Mouse (Mus musculus) kidney, adult 18-20 months (tissue): ENCODE measurements at regions not wholly inside any gene's neighbourhood (a gene's known extent, or its start where the extent isn't known, plus 50 kb on each side); places are given as distances from the start of the nearest gene placed in this dataset.

ENCODE experiments used
- DNase-seq: peaks from one replicate; pipeline ENCODE4 v3.0.0; 2021

DNA sequence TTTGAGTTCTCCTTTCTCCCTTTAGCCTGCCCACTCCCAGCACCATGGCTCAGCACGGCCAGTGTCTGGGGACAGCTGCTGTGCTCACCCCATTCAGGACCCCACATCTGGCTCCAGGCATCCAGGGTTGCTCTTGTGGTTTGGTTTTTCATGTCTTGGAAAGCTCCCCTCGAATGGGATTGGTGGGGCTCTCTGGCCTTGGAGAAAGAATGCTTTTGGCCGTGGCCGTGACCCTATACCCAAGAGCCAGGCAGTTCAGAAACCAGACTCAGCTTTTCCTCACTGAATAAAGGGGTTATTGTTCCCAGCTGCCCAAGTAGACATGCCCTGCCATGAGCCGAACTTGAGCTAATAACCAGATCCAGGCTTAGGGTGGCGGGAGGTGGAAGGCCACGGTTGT is 691.8 kb upstream of the 3110018I06Rik start:
- no peak for DNase-seq

DNA sequence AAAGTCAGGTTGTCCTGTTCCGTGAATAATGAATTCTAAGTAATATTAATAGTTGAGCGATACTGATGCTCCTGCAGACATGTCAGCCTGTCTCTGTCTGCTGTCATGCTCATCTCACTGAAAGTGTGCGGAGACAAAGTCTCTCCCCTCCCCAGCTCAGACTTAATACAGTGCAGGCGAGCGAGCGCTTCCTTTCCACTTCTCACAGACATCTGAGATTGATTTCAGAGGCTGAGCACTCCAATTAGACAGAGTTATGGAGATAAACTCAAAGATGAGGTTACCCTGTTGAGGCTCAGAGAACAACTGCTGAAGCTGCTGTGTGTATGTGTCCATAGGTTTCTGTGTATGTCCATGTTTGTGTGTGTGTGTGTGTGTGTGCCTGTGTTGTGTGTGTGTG is 668.7 kb upstream of the 3110018I06Rik start:
- no peak for DNase-seq

- DNase-seq, result no peak
Measured at GRCm38 (mm10) chr12:106822311-106822710, 666.1 kb upstream of the 3110018I06Rik start.

DNA sequence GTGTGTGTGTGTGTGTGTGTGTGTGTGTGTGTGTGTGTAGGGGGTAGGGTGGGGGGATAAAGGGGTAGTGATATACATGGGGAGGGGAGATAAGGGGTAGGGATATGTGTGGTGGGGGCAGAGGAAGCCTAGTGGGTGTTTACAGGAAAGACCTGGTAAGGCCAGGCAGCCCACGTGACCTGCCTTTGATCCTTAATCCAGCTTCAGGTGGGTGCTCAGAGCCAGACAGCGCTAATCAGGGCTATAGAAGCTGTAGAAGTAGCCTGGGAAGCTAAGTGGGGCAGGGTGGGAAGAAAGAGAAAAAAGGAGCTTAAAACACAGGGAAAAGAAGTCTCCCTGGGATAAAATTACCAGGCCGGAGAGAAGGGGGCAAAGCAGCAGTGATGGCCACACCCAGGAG is 659.9 kb upstream of the 3110018I06Rik start:
- no peak for DNase-seq

- no peak for DNase-seq
Measured at GRCm38 (mm10) chr12:106829323-106829722, 659.1 kb upstream of the 3110018I06Rik start.

GRCm38 (mm10) chr12:106835241-106835640 is 653.2 kb upstream of the 3110018I06Rik start:
- no peak for DNase-seq

GRCm38 (mm10) chr12:106839618-106840017 is 648.8 kb upstream of the 3110018I06Rik start:
- no peak for DNase-seq

- DNase-seq, result no peak
Measured at GRCm38 (mm10) chr12:106840150-106840651, 648.2 kb upstream of the 3110018I06Rik start.

DNA sequence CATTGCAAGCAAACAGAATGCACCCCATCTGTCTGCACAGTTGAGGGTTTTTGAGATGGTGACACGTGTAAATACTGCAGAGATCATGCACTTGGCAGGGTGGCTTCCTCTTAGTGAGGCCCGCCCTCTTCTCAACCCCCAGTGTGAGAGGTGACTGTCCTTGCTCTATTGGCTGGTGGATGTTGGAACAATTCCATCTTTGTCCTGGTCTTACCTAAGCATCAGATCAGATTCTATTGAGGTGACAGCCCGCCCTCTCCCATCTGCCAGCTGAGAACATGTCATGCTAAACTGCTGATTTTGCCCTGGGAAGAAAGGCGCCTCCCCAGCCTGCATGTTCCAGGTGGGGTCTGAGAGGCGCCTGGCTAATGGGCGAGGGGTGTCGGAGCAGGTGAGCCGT is 646.4 kb upstream of the 3110018I06Rik start:
- DNase-seq, result no peak

- DNase-seq, result no peak
Measured at GRCm38 (mm10) chr12:106842396-106842795, 646.0 kb upstream of the 3110018I06Rik start.

GRCm38 (mm10) chr12:106851666-106852065 is 636.8 kb upstream of the 3110018I06Rik start:
- DNase-seq, result no peak

GRCm38 (mm10) chr12:106852736-106853135 is 635.7 kb upstream of the 3110018I06Rik start:
- DNase-seq, result no peak

- no peak for DNase-seq
Measured at GRCm38 (mm10) chr12:106853711-106854240, 634.7 kb upstream of the 3110018I06Rik start.

DNA sequence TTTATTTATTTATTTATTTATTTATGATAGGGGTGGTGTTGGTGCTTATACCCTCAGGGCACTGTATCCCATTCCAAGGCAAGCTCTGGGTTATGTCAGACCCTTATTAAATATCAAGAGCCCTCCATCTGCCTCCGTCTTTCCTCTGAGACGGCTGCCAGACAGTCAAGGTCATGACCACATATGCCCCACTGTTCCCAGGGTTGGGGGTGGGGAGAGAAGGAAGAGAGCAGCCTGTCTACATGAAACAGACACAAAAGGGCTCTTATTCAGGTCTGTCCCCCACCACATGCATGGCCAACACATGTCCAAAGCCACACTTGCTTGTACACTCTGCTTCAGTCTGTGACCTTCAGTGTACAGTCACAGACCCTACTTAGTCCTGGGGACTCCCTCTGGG is 632.9 kb upstream of the 3110018I06Rik start:
- no peak for DNase-seq

DNA sequence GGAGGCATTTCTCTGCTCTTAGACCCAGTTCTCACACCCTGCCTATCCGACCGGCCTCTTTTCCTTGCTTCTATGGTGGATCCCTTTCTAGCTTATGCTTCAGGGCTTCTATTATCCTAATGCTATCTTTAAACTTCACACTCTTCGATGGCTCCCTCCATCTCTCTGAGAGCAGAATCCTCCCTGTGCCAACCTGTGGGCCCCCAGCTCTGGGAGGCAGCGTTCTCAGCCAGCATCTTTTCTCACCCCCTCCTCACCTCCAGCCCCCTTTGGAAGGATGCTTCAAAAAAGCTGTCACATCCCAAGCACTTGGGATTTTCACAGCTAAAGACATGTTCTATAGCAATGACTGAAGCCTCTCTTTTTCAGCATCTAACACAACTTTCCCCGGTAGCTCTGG is 626.8 kb upstream of the 3110018I06Rik start:
- no peak for DNase-seq

DNA sequence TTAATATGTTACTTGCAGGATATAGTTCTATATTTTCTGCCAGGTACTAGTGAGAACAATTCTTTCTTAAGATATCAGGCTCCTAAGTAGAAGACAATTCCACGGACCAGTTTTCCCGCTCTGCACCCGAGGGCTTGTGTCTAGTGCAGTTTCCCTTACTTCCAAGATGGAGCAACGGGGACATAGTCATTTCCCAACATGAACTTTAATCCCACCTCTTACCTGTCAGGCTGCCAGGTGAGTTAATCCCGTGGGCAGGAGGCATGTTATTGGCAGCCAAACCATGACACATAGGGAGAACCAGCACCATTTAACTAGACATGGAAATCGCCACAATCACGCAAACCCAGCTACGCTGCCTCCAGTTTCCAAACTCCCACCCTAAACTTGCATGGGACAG is 624.4 kb upstream of the 3110018I06Rik start:
- no peak for DNase-seq

DNA sequence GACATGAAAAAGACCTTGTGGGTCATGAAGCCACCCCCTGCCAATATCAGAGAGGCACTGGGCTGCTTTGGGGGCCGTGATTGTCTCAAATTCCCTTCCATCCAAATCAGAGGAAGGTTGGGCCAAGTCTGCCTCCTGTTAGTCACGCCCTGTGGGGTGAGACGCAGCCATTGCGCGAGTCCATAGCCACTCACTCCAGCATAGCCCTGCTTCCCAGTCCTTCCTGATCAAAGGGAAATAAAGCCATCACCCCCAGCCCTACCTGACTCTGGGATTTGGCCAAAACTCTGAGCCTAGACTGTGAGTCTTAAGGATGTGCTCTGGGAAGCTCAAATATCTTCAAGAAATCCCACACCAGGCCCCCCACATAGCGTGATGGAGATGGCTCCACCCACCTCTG is 620.4 kb upstream of the 3110018I06Rik start:
- no peak for DNase-seq

DNA sequence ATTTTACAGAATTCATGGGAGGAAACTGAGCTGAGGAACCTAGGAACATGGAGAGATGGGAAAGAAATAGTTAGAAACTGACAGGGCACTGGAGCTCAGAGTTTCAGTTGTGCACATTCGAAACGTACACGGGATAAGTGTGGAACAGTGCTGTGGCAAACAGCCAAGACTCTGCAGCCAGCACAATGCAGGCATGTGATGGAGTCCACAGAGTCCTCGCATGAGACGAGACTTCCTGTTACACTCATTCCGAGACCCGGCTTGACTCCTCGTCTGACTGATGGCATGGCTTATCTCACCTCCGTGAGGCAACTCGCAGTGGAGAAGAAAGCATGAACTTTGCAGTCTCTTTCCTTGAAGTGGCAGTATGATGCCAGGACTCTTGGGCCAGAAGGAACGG is 617.0 kb upstream of the 3110018I06Rik start:
- DNase-seq, result no peak

DNA sequence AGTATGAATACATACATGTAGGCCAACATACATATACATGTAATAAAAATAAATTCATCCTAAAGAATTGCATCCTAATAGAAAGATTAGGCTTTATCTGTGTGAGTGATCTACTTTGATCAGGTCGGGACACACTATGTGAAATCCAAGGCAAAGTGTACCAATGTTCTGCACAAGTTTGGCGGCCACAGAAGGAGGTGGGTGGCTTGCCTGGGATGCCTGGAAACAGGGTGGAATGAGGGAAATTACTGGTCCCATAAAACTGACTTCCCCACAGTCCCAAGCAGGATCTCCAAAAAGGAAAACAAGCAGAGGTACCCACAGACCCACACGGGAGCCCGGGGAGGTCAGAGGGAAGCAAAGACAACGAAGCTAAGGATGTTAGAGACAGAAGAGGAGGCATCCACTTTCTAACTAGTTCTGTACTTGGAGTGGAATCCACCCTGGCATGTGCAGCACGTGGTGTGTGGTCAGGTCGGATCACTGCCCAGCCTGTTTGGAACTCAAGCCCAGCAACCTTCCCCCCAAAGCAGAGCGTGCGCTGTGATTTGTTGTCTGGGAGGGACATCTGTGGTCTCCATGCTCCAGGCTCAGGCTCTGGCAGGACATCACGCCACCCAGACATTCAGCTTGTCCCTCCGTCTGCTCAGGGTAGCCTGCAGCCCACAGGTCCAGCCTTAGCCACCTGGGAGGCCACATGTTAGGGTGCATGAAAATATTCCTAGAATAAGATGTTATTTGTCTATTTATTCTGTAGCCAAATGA is 615.3 kb upstream of the 3110018I06Rik start:
- DNase-seq, result no peak

- no peak for DNase-seq
Measured at GRCm38 (mm10) chr12:106890319-106890718, 598.1 kb upstream of the 3110018I06Rik start.

DNA sequence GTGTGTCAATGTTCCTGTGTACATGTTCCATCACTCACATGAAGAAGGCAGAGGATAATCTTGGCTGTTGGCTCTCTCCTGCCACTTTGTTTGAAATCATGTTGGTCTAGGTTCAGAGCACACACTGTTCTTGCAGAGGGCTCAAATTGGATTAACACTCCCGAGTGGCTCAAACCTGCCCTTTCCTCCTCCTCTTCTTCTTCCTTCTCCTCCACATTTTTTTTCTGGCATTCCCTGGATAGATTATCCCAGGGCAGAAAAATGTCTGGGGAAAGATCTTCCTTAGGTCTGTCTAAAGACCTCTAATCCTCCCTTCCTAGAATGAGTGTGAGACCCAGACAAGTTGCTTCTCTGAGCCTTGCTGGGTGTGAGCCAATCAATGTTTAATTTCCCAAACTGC is 594.4 kb upstream of the 3110018I06Rik start:
- DNase-seq, result no peak

DNA sequence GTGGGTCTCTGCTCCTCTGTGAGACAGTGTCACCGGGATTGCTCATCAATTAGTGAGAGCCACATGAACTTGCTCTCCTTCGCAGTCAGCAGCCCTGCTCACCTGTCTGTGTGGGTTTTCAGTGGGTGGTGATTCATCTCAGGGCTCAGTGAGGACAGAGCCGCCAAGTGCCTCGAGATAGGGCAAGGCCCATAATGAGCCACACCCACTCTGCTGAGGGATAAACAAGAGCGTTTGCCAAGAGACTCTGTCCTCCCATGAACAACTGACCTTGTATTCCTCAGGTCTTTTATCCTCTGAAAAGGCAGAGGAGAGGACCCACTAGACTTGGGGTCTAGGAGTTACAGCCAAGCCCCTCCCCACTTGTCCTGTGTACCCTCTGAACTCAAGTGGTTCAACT is 584.2 kb upstream of the 3110018I06Rik start:
- DNase-seq, result no peak

- DNase-seq, result no peak
Measured at GRCm38 (mm10) chr12:106912782-106913181, 575.6 kb upstream of the 3110018I06Rik start.

- no peak for DNase-seq
Measured at GRCm38 (mm10) chr12:106922571-106922991, 565.9 kb upstream of the 3110018I06Rik start.

GRCm38 (mm10) chr12:106928389-106928788 is 560.0 kb upstream of the 3110018I06Rik start:
- DNase-seq, result no peak
